Mouse (Mus musculus) forebrain, embryonic 13.5 days (tissue): ENCODE data around the gene B3galt4. TPM values are rescaled to one million over a fixed set of nuclear protein-coding genes. Genes with fewer than 3 reads are reported as not detected.
"Not testable (repeated sequence)": the region's sequence is repeated elsewhere in the genome, so short reads cannot be mapped to it uniquely, and the experiment has no call there.

ENCODE experiments used
- ATAC-seq: fragments of 200-750 bp; cut with Nextera tagmentation; 2 replicates; pipeline ENCODE4 v1.8.0; 2017
- H3K27ac ChIP-seq: fragments of 300-500 bp; sonication (generic); 2 replicates; pipeline ENCODE4 v1.5.1; 2015; ENCODE audit warnings: inconsistent platforms, mild to moderate bottlenecking, moderate library complexity
- H3K27me3 ChIP-seq: fragments of 300-500 bp; sonication (generic); 2 replicates; pipeline ENCODE4 v1.6.1; 2015; ENCODE audit warnings: mild to moderate bottlenecking, inconsistent platforms
- H3K36me3 ChIP-seq: fragments of 300-500 bp; sonication (generic); 2 replicates; pipeline ENCODE4 v1.6.1; 2015; ENCODE audit warnings: mild to moderate bottlenecking, inconsistent platforms; ENCODE audit not compliant: poor library complexity, severe bottlenecking
- H3K4me1 ChIP-seq: fragments of 300-500 bp; sonication (generic); 2 replicates; pipeline ENCODE4 v1.6.1; 2015; ENCODE audit warnings: inconsistent platforms
- H3K4me2 ChIP-seq: fragments of 300-500 bp; sonication (generic); 2 replicates; pipeline ENCODE4 v1.6.1; 2015; ENCODE audit warnings: inconsistent platforms, mild to moderate bottlenecking, moderate library complexity
- H3K4me3 ChIP-seq: fragments of 300-500 bp; sonication (generic); 2 replicates; pipeline ENCODE4 v1.5.1; 2015; ENCODE audit warnings: mild to moderate bottlenecking, inconsistent platforms
- H3K9ac ChIP-seq: fragments of 300-500 bp; sonication (generic); 2 replicates; pipeline ENCODE4 v1.6.1; 2015; ENCODE audit warnings: mild to moderate bottlenecking, inconsistent platforms
- H3K9me3 ChIP-seq: fragments of 300-500 bp; sonication (generic); replicated peaks from 2 replicates; pipeline ENCODE4 v1.6.1; 2016; ENCODE audit warnings: inconsistent platforms
- WGBS: fragments of 180-500 bp; shearing (Covaris S2); methylation state at CpG from one replicate; pipeline ENCODE4 v1.1.7; 2015; 5-methylcytosine and 5-hydroxymethylcytosine counted together
- polyA plus RNA-seq: library from polyadenylated mRNA; unstranded; fragments of >200 nt; fragmentation: Nextera tagmentation; extraction: Ambion mirVana; gene quantifications from 2 replicates; pipeline ENCODE4 v1.2.1, GENCODE M21; 2015

The B3galt4 gene
- polyA plus RNA-seq, 1 experiment from 2014 or later: 7.3 TPM

- no peaks in the 10 kb centered on the region for H3K27me3 ChIP-seq
- H3K9ac ChIP-seq: 0 out of 2 replicates have a peak overlapping the region, but pooled peaks have one; percentile 16
- H3K36me3 ChIP-seq: peaks cover 63% of the 10 kb centered on the region
- no peak for ATAC-seq
- H3K4me1 ChIP-seq: peaks cover 69% of the 10 kb centered on the region
- H3K4me2 ChIP-seq: peak overlapping the region; percentile 95
- no peaks in the 10 kb centered on the region for H3K9me3 ChIP-seq
- no peak overlapping the region for H3K4me3 ChIP-seq
- no peak overlapping the region for H3K27ac ChIP-seq
- WGBS: 79% methylated on average over 4 of the region's 4 CpGs
Measured at GRCm38 (mm10) chr17:33952879-33953278, 1.6 kb upstream of the B3galt4 start.

GRCm38 (mm10) chr17:33952015-33952414 is 727 bp upstream of the B3galt4 start:
- ATAC-seq, H3K9me3 ChIP-seq, H3K27me3 ChIP-seq: not testable (repeated sequence)
- peak overlapping the region; percentile 79; the same call in 1 of the 2 replicates for H3K9ac ChIP-seq
- peak overlapping the region; percentile 91 for H3K4me2 ChIP-seq
- H3K4me3 ChIP-seq: peak overlapping the region; percentile 50; the same call in 1 of the 2 replicates
- H3K27ac ChIP-seq: peak overlapping the region; percentile 86; the same call in 1 of the 2 replicates
- WGBS: 74% methylated on average over 13 of the region's 13 CpGs
- H3K4me1 ChIP-seq: peaks cover 61% of the 10 kb centered on the region
- H3K36me3 ChIP-seq: peaks cover 67% of the 10 kb centered on the region

GRCm38 (mm10) chr17:33950131-33950625 is 1.1 kb downstream of the B3galt4 start:
- 79% methylated on average over 10 of the region's 10 CpGs for WGBS
- Histone ChIP-seq H3K27ac (peak overlapping the region; percentile 86; the same call in 1 of the 2 replicates), H3K9ac (peak overlapping the region; percentile 79), H3K4me3 (peak overlapping the region; percentile 50), H3K36me3 (peaks cover 84% of the 10 kb centered on the region), H3K9me3 (no peaks in the 10 kb centered on the region), H3K27me3 (no peaks in the 10 kb centered on the region), H3K4me1 (peaks cover 54% of the 10 kb centered on the region), H3K4me2 (peak overlapping the region; percentile 91)
- ATAC-seq: no peak

DNA sequence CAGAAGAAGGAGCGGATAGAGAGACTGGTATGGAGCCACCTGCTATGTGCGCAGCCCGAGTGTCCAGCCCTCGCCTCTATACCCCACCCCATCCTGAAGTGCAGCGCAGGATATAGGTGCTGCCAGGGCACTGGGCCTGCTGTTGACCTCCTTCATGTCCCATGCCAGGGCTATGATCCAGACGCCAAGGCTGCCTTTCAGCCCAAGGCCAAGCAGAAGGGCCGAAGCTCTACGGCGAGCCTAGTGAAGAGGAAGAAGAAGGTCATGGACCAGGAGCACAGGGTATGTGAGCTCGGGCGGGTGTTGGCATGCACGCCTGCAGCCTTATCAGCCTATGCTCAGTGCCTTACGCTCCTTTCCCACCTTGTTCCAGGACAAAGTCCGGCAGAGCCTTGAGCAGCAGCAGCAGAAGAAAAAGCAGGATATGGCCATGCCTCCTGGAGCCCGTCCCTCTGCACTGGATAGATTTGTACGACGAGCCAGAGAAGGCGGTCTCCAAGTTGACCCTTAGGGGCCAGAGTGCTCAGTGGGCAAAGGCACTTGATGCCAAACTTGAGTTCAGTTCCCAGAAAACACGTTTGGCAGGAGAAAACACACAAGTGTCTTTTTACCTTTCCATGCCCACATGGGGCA is 2.3 kb downstream of the B3galt4 start:
- no peaks in the 10 kb centered on the region for H3K9me3 ChIP-seq
- peaks cover 89% of the 10 kb centered on the region for H3K36me3 ChIP-seq
- ATAC-seq: no peak
- no peaks in the 10 kb centered on the region for H3K27me3 ChIP-seq
- WGBS: 92% methylated on average over 19 of the region's 19 CpGs
- no peak overlapping the region for H3K9ac ChIP-seq
- peaks cover 46% of the 10 kb centered on the region for H3K4me1 ChIP-seq
- H3K4me3 ChIP-seq: no peak overlapping the region
- no peak overlapping the region for H3K4me2 ChIP-seq
- H3K27ac ChIP-seq: no peak overlapping the region

DNA sequence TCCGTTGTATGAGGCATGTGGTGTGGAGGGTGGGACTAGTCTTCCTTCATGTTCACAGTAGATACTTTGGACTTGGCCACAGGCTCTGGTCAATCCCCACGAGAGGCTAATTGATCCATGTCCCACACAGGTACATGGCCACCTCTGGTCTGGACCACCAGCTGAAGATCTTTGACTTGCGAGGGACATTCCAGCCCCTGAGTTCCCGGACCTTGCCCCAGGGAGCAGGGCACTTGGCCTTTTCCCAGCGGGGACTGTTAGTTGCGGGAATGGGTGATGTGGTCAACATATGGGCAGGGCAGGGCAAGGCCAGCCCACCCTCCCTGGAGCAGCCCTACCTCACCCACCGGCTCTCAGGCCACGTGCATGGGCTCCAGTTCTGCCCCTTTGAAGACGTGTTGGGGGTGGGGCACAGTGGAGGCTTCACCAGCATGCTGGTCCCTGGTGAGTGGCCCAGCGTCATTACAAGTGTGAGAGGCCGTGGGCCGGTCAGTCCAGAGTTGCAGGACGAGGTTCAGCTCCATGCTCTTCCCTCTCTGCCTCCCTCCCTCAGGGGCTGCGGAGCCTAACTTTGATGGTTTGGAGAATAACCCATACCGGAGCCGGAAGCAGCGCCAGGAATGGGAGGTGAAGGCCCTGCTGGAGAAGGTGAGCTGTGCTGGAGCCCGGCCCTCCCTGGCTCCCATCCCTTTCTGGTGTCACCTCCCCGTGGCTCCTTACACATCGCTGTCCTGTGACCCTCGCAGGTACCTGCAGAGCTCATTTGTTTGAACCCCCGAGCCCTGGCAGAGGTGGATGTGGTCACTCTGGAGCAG is 3.0 kb downstream of the B3galt4 start:
- peaks cover 89% of the 10 kb centered on the region for H3K36me3 ChIP-seq
- H3K4me2 ChIP-seq: no peak overlapping the region
- no peaks in the 10 kb centered on the region for H3K9me3 ChIP-seq

DNA sequence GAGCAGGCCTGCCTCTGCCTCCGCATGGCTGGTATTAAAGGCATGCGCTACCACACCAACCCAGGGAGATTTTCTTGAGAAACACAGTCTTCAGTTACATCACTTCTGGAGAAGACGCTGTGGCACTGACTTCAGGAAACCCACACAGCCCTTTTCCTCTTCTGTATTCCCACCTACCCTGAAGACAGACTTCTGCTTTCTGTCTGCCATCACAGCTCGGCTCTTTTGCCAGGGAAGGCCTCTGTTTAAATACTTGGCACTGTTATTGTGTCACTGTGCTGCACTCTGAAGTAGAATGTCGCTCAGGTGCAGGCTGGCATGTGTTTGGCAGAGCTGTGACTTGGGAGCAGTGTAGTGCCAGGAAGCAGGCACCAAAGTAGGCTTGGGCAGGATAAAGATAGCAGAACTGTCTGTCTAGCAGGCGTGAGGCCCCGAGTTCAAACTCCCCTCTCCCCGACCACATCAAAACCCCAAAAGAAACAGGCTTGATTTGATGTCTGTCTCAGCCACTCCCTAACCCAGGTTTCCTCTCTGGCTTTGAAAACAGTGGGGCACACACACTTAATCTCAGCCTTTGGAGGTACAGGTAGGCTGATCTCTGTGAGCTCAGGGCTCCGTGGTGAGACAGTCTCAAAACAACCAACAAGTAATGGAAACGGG is 3.7 kb downstream of the B3galt4 start:
- Histone ChIP-seq H3K4me1 (peaks cover 31% of the 10 kb centered on the region), H3K9me3 (no peaks in the 10 kb centered on the region), H3K27me3 (no peaks in the 10 kb centered on the region), H3K9ac (no peak overlapping the region), H3K36me3 (peaks cover 88% of the 10 kb centered on the region), H3K4me2 (no peak overlapping the region), H3K4me3 (no peak overlapping the region), H3K27ac (no peak overlapping the region)
- no peak for ATAC-seq
- 93% methylated on average over 10 of the region's 10 CpGs for WGBS

More for the DNA sequence above, 3.0 kb downstream of the B3galt4 start:
- ATAC-seq: no peak
- Histone ChIP-seq H3K27ac (no peak overlapping the region), H3K27me3 (no peaks in the 10 kb centered on the region), H3K4me3 (no peak overlapping the region), H3K9ac (no peak overlapping the region), H3K4me1 (peaks cover 38% of the 10 kb centered on the region)
- 89% methylated on average over 22 of the region's 22 CpGs for WGBS

DNA sequence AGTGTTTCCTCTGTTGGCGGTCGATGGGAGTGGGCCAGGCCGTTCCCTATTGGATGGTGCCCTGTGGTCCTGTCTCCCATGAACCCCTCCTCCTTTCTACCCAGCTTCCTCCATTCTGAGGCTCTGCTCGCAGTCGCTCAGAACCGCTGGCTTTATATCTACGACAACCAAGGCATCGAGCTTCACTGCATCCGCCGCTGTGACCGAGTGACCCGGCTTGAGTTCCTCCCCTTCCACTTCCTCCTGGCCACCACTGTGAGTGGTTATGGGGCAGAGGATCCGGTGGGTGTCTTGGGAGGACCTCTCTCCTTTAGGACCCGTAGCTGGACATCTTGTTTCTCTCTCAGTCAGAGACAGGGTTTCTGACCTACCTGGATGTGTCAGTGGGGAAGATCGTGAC is 7.8 kb downstream of the B3galt4 start:
- no peak overlapping the region for H3K9ac ChIP-seq
- no peaks in the 10 kb centered on the region for H3K9me3 ChIP-seq
- no peak overlapping the region for H3K4me2 ChIP-seq
- 94% methylated on average over 15 of the region's 15 CpGs for WGBS
- H3K4me3 ChIP-seq: no peak overlapping the region
- no peaks in the 10 kb centered on the region for H3K27me3 ChIP-seq
- H3K36me3 ChIP-seq: peaks cover 60% of the 10 kb centered on the region
- no peak overlapping the region for H3K27ac ChIP-seq
- H3K4me1 ChIP-seq: peaks cover 24% of the 10 kb centered on the region
- no peak for ATAC-seq

- Histone ChIP-seq H3K4me3 (peak overlapping the region; percentile 77), H3K9me3 (no peaks in the 10 kb centered on the region), H3K9ac (peak overlapping the region; percentile 81), H3K4me1 (peaks cover 24% of the 10 kb centered on the region), H3K27ac (no peak overlapping the region), H3K36me3 (peaks cover 60% of the 10 kb centered on the region), H3K27me3 (no peaks in the 10 kb centered on the region), H3K4me2 (peak overlapping the region; percentile 97)
- no peak for ATAC-seq
- WGBS: 66% methylated on average over 19 of the region's 19 CpGs
Measured at GRCm38 (mm10) chr17:33941381-33941780, 9.9 kb downstream of the B3galt4 start.

- peak; percentile 3; the same call in 1 of the 2 replicates for ATAC-seq
- Histone ChIP-seq H3K4me3 (peak overlapping the region; percentile 77), H3K4me2 (peak overlapping the region; percentile 97), H3K27ac (no peak overlapping the region), H3K36me3 (peaks cover 60% of the 10 kb centered on the region), H3K9me3 (no peaks in the 10 kb centered on the region), H3K27me3 (no peaks in the 10 kb centered on the region), H3K4me1 (peaks cover 24% of the 10 kb centered on the region), H3K9ac (peak overlapping the region; percentile 81)
- 4% methylated on average over 26 of the region's 26 CpGs for WGBS
Measured at GRCm38 (mm10) chr17:33940981-33941380, 10.3 kb downstream of the B3galt4 start.

DNA sequence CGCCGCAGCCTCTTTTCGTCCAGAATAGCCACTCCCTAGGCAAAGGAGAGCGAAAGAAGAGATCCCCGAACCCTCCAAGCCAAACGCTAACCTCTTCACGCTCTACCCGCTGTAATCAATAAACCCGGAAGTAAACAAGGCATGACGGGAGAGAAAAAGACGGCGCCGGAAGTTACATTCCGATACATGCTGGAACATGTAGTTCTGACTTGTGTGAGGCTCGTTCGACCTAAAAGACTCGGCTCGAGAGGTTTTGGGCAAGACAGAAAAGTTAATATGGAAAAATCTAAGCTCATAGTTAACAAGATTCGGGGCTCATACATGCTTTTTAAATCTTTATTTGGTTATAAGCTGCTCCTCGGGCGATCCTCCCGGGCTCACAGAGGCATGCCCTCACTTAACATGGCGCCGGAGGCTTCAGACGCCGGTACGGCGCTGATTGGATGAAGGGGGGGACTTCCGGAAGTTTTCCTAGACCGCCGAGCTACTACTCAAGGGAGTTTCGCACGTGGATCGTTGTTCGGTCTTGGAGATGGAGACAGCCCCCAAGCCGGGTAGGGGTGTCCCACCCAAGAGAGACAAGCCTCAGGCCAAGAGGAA is 11.0 kb downstream of the B3galt4 start, which contains the start of the genes Pfdn6 and Wdr46:
Gene Pfdn6, minus strand, starts transcription at position 138 of the 600 bp plus-strand sequence.
Gene Wdr46, plus strand, starts transcription at position 455 of the 600 bp plus-strand sequence.
- no peak within 1 kb of the TSS for H3K27ac ChIP-seq

GRCm38 (mm10) chr17:33938783-33939182 is 12.5 kb downstream of the B3galt4 start:
- 86% methylated on average over 11 of the region's 11 CpGs for WGBS
- no peak for ATAC-seq
- no peaks in the 10 kb centered on the region for H3K27me3 ChIP-seq
- no peak overlapping the region for H3K27ac ChIP-seq
- H3K4me1 ChIP-seq: peaks cover 24% of the 10 kb centered on the region
- peaks cover 59% of the 10 kb centered on the region for H3K36me3 ChIP-seq
- H3K9me3 ChIP-seq: no peaks in the 10 kb centered on the region
- H3K9ac ChIP-seq: no peak overlapping the region
- peak overlapping the region; percentile 77 for H3K4me3 ChIP-seq
- peak overlapping the region; percentile 97 for H3K4me2 ChIP-seq

More for the DNA sequence above, 11.0 kb downstream of the B3galt4 start, which contains the start of the genes Pfdn6 and Wdr46:
- Histone ChIP-seq H3K4me1 (peaks cover 24% of the 10 kb centered on the region), H3K9ac (peak within 1 kb of the TSS; percentile 81), H3K9me3 (no peaks in the 10 kb centered on the region), H3K4me3 (peak within 1 kb of the TSS; percentile 77), H3K36me3 (peaks cover 60% of the 10 kb centered on the region), H3K4me2 (peak within 1 kb of the TSS; percentile 97), H3K27me3 (no peaks in the 10 kb centered on the region)
- peak; percentile 93 for ATAC-seq
- under 1% methylated on average over 36 of the region's 36 CpGs for WGBS
